Mouse (Mus musculus): ENCODE measurements around the gene Akr1a1. TPM values are rescaled to one million over a fixed set of nuclear protein-coding genes. Genes with fewer than 3 reads are reported as not detected.
"Not testable (repeated sequence)": the region's sequence is repeated elsewhere in the genome, so short reads cannot be mapped to it uniquely, and the experiment has no call there.

The Akr1a1 gene
- polyA plus RNA-seq, 1 experiment from 2014 or later, result 453 TPM

DNA sequence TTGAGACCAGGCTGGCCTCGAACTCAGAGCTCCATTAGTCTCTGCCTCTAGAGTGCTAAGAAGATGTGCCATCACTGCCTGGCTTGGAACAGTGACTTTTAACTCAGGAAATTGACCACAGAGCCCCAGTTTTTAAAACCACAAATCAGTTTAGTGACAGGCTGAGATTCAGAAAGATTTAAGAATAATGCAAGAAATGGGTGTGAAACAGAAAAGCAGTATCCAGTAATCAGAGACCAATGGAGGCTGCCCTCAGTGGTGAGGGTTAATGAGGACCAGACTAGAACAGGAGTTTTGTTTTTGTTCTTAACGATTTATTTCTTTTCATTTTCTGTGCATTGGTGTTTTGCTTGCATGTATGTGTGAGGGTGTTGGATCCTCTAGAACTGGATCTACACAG lies 33.2 kb upstream of the Akr1a1 start:
- Histone ChIP-seq H3K9me3 (ENCODE audit: control insufficient read depth, low read length) (no peaks in the 10 kb centered on the region), H3K4me3 (ENCODE audit: low read depth, low read length) (peak overlapping the region; percentile 72), H3K27me3 (replicated peaks; ENCODE audit: control insufficient read depth, insufficient read depth, low read length) (no peaks in the 10 kb centered on the region), H3K36me3 (ENCODE audit: control insufficient read depth, insufficient read depth, low read length) (peaks cover 9% of the 10 kb centered on the region; the same call in 1 of the 2 replicates), H3K4me1 (replicated peaks; ENCODE audit: control insufficient read depth, insufficient read depth, low read length) (peaks cover 30% of the 10 kb centered on the region), H3K4me2 (peak overlapping the region; percentile 87), H3K9ac (ENCODE audit: low read depth, low read length) (peak overlapping the region; percentile 78), H3K27ac (ENCODE audit: low read depth, low read length) (peak overlapping the region; percentile 89)
- DNase-seq (ENCODE audit: low spot score), result no peak
- 64% methylated on average over 2 of the region's 2 CpGs for WGBS
- no peak for ATAC-seq (replicated peaks; ENCODE audit: low FRiP score)

DNA sequence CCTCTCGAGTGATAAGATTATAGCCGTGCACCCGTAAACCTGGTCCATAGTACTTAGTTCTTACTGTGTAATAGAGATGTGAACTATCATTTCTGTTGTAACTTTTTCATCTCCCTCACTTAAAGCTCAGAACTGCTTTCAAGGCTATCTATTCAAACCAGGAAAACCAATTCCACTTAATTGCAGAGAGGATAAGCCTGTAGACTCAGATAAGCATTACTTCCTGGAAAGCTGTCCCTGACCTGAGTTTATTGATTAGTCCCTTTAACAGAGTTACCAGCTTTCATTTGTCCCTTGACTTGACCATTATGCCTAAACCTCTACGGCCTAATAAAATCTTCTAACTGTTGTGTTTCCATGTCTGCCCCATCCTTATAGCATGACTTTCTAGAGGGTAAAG lies 32.5 kb upstream of the Akr1a1 start:
- Histone ChIP-seq H3K4me2 (peak overlapping the region; percentile 44), H3K27ac (ENCODE audit: low read depth, low read length) (no peak overlapping the region), H3K4me1 (replicated peaks; ENCODE audit: control insufficient read depth, insufficient read depth, low read length) (peaks cover 30% of the 10 kb centered on the region), H3K4me3 (ENCODE audit: low read depth, low read length) (0 out of 2 replicates have a peak overlapping the region, but pooled peaks have one; percentile 5), H3K27me3 (replicated peaks; ENCODE audit: control insufficient read depth, insufficient read depth, low read length) (no peaks in the 10 kb centered on the region), H3K36me3 (ENCODE audit: control insufficient read depth, insufficient read depth, low read length) (peaks cover 4% of the 10 kb centered on the region; the same call in 1 of the 2 replicates), H3K9ac (ENCODE audit: low read depth, low read length) (no peak overlapping the region), H3K9me3 (ENCODE audit: control insufficient read depth, low read length) (no peaks in the 10 kb centered on the region)
- peak; percentile 16; the same call in 1 of the 2 replicates for ATAC-seq (replicated peaks; ENCODE audit: low FRiP score)
- DNase-seq (ENCODE audit: low spot score), result no peak
- 37% methylated on average over 4 of the region's 4 CpGs for WGBS

DNA sequence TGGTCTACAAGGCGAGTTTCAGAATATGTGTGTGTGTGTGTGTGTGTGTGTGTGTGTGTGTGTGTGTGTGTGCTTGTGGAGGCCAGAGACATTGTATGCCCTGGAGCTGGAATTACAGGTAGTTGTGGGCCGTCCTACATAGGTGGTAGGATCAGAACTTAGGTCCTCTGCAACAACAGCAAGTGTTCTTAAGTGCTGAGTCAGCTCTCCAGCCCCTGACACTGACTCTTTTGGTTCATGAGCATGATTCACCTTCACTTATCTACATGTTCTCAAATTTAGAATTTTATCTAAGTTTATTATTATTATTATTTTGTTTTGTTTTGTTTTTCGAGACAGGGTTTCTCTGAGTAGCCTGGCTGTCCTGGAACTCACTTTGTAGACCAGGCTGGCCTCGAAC lies 29.0 kb upstream of the Akr1a1 start:
- H3K4me3 ChIP-seq (ENCODE audit: low read depth, low read length); DNase-seq (ENCODE audit: low spot score); H3K27me3 ChIP-seq (replicated peaks; ENCODE audit: control insufficient read depth, insufficient read depth, low read length); H3K27ac ChIP-seq (ENCODE audit: low read depth, low read length); H3K36me3 ChIP-seq (ENCODE audit: control insufficient read depth, insufficient read depth, low read length); H3K4me2 ChIP-seq; ATAC-seq (replicated peaks; ENCODE audit: low FRiP score); H3K9me3 ChIP-seq (ENCODE audit: control insufficient read depth, low read length); H3K9ac ChIP-seq (ENCODE audit: low read depth, low read length): not testable (repeated sequence)
- H3K4me1 ChIP-seq (replicated peaks; ENCODE audit: control insufficient read depth, insufficient read depth, low read length), result peaks cover 20% of the 10 kb centered on the region
- 85% methylated on average over 4 of the region's 4 CpGs for WGBS

DNA sequence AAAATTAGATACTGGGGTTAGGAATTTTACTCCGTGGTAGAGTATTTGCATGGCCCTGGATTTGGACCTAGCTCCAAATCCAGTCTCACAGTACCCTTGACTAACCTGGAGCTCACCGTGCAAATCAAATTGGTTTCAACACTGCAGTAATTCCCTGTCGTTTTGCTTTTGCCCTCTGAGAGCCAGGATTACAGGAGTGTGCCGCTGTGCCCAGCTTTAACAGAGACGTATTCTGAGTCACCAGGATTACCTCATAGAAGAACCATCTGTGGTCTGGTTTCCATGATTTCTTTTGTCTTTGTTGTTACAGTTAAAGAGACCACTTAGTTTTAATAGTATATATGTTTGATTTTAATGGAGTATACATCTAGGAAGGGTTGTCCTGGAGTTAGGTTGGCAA lies 27.7 kb upstream of the Akr1a1 start:
- ATAC-seq (replicated peaks; ENCODE audit: low FRiP score), result no peak
- H3K9me3 ChIP-seq (ENCODE audit: control insufficient read depth, low read length), result no peaks in the 10 kb centered on the region

GRCm38 (mm10) chr4:116677808-116678207 lies 26.3 kb upstream of the Akr1a1 start:
- Histone ChIP-seq H3K27me3 (replicated peaks; ENCODE audit: control insufficient read depth, insufficient read depth, low read length) (no peaks in the 10 kb centered on the region), H3K4me2 (no peak overlapping the region), H3K27ac (ENCODE audit: low read depth, low read length) (no peak overlapping the region), H3K4me1 (replicated peaks; ENCODE audit: control insufficient read depth, insufficient read depth, low read length) (peaks cover 9% of the 10 kb centered on the region), H3K36me3 (ENCODE audit: control insufficient read depth, insufficient read depth, low read length) (no peaks in the 10 kb centered on the region), H3K4me3 (ENCODE audit: low read depth, low read length) (no peak overlapping the region), H3K9ac (ENCODE audit: low read depth, low read length) (no peak overlapping the region), H3K9me3 (ENCODE audit: control insufficient read depth, low read length) (no peaks in the 10 kb centered on the region)
- 53% methylated on average over 1 of the region's 1 CpGs for WGBS
- no peak for DNase-seq (ENCODE audit: low spot score)
- ATAC-seq (replicated peaks; ENCODE audit: low FRiP score), result no peak

More for the DNA sequence above, 27.7 kb upstream of the Akr1a1 start:
- Histone ChIP-seq H3K27me3 (replicated peaks; ENCODE audit: control insufficient read depth, insufficient read depth, low read length) (no peaks in the 10 kb centered on the region), H3K9ac (ENCODE audit: low read depth, low read length) (no peak overlapping the region), H3K27ac (ENCODE audit: low read depth, low read length) (no peak overlapping the region), H3K4me1 (replicated peaks; ENCODE audit: control insufficient read depth, insufficient read depth, low read length) (peaks cover 9% of the 10 kb centered on the region), H3K4me2 (no peak overlapping the region), H3K4me3 (ENCODE audit: low read depth, low read length) (no peak overlapping the region), H3K36me3 (ENCODE audit: control insufficient read depth, insufficient read depth, low read length) (no peaks in the 10 kb centered on the region)
- 76% methylated on average over 5 of the region's 5 CpGs for WGBS
- DNase-seq (ENCODE audit: low spot score), result no peak

- Histone ChIP-seq H3K36me3 (ENCODE audit: control insufficient read depth, insufficient read depth, low read length) (no peaks in the 10 kb centered on the region), H3K4me3 (ENCODE audit: low read depth, low read length) (no peak overlapping the region), H3K9ac (ENCODE audit: low read depth, low read length) (no peak overlapping the region), H3K27me3 (replicated peaks; ENCODE audit: control insufficient read depth, insufficient read depth, low read length) (no peaks in the 10 kb centered on the region), H3K4me1 (replicated peaks; ENCODE audit: control insufficient read depth, insufficient read depth, low read length) (peaks cover 11% of the 10 kb centered on the region), H3K9me3 (ENCODE audit: control insufficient read depth, low read length) (no peaks in the 10 kb centered on the region), H3K27ac (ENCODE audit: low read depth, low read length) (no peak overlapping the region), H3K4me2 (no peak overlapping the region)
- 74% methylated on average over 3 of the region's 3 CpGs for WGBS
- ATAC-seq (replicated peaks; ENCODE audit: low FRiP score) (no peak), DNase-seq (ENCODE audit: low spot score) (no peak)
These were observed 24.5 kb upstream of the Akr1a1 start for GRCm38 (mm10) chr4:116676027-116676426.

DNA sequence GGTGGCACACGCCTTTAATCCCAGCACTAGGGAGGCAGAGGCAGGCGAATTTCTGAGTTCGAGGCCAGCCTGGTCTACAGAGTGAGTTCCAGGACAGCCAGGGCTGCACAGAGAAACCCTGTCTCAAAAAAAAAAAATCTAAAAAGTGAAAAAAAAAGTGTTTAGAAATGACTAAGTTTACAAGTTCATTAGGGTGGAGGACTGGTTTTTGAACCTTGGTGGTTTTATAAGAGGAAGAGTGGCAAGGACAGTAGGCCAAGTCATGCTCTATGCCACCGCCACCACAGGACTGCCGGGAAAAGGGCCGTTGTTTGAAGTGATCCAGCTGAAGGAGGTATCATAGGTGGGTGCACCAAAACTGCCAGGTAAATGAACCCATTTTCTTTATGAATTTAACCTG lies 23.3 kb upstream of the Akr1a1 start:
- not testable (repeated sequence) for H3K36me3 ChIP-seq (ENCODE audit: control insufficient read depth, insufficient read depth, low read length); H3K4me3 ChIP-seq (ENCODE audit: low read depth, low read length); H3K27ac ChIP-seq (ENCODE audit: low read depth, low read length); H3K4me2 ChIP-seq; H3K9me3 ChIP-seq (ENCODE audit: control insufficient read depth, low read length); DNase-seq (ENCODE audit: low spot score); ATAC-seq (replicated peaks; ENCODE audit: low FRiP score); H3K9ac ChIP-seq (ENCODE audit: low read depth, low read length); H3K27me3 ChIP-seq (replicated peaks; ENCODE audit: control insufficient read depth, insufficient read depth, low read length)
- H3K4me1 ChIP-seq (replicated peaks; ENCODE audit: control insufficient read depth, insufficient read depth, low read length), result peaks cover 11% of the 10 kb centered on the region
- 82% methylated on average over 6 of the region's 6 CpGs for WGBS

- Histone ChIP-seq H3K9ac (ENCODE audit: low read depth, low read length) (no peak overlapping the region), H3K9me3 (ENCODE audit: control insufficient read depth, low read length) (no peaks in the 10 kb centered on the region), H3K27me3 (replicated peaks; ENCODE audit: control insufficient read depth, insufficient read depth, low read length) (no peaks in the 10 kb centered on the region), H3K27ac (ENCODE audit: low read depth, low read length) (no peak overlapping the region; the same call in 1 of the 2 replicates), H3K4me1 (replicated peaks; ENCODE audit: control insufficient read depth, insufficient read depth, low read length) (peaks cover 11% of the 10 kb centered on the region), H3K4me3 (ENCODE audit: low read depth, low read length) (no peak overlapping the region), H3K36me3 (ENCODE audit: control insufficient read depth, insufficient read depth, low read length) (no peaks in the 10 kb centered on the region), H3K4me2 (peak overlapping the region; percentile 35)
- ATAC-seq (replicated peaks; ENCODE audit: low FRiP score) (peak; percentile 90), DNase-seq (ENCODE audit: low spot score) (no peak)
- WGBS, result 24% methylated on average over 2 of the region's 2 CpGs
These were observed 21.3 kb upstream of the Akr1a1 start for GRCm38 (mm10) chr4:116672785-116673184.

GRCm38 (mm10) chr4:116669291-116669690 lies 17.8 kb upstream of the Akr1a1 start:
- ATAC-seq (replicated peaks; ENCODE audit: low FRiP score) (no peak), DNase-seq (ENCODE audit: low spot score) (no peak)
- 49% methylated on average over 2 of the region's 2 CpGs for WGBS

More at GRCm38 (mm10) chr4:116669291-116669690, 17.8 kb upstream of the Akr1a1 start:
- Histone ChIP-seq H3K4me2 (no peak overlapping the region), H3K9ac (ENCODE audit: low read depth, low read length) (no peak overlapping the region), H3K27me3 (replicated peaks; ENCODE audit: control insufficient read depth, insufficient read depth, low read length) (no peaks in the 10 kb centered on the region; the same call in 1 of the 2 replicates), H3K4me3 (ENCODE audit: low read depth, low read length) (no peak overlapping the region), H3K4me1 (replicated peaks; ENCODE audit: control insufficient read depth, insufficient read depth, low read length) (peaks cover 11% of the 10 kb centered on the region), H3K27ac (ENCODE audit: low read depth, low read length) (no peak overlapping the region), H3K36me3 (ENCODE audit: control insufficient read depth, insufficient read depth, low read length) (no peaks in the 10 kb centered on the region), H3K9me3 (ENCODE audit: control insufficient read depth, low read length) (no peaks in the 10 kb centered on the region)

Measured in liver, embryonic 11.5 days (tissue).